Mouse (Mus musculus): Measurements from ENCODE around the gene Tshz2.

DNA sequence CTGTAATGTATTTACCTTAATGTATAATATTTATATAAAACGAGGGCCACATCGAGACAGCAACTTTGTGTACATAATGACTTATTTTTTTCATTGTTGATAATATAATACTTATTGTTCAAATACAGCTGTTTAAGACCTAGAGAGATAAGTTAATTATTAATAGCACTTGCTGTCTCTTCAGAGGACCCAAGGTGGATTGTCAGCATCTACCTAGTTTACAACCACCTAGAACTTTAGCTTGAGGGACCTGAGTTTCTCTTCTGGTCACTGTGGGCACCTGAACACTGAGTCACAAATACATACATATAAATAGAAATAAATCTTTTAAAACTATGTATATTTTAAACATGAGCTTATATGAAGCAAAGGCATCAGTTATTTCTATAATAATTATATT is 110.0 kb downstream of the Tshz2 start:
- TF ChIP-seq CTCF (IDR thresholded peaks at IDR 0.05; ENCODE audit: control insufficient read depth, insufficient read depth, insufficient read length), result no peak
- TF ChIP-seq USF1 (IDR thresholded peaks at IDR 0.05; ENCODE audit: low read depth), result no peak
- TF ChIP-seq CEBPB (IDR thresholded peaks at IDR 0.05; ENCODE audit: low read depth), result no peak
- no peak for TF ChIP-seq MAX (IDR thresholded peaks at IDR 0.05)
- TF ChIP-seq MYOD1 (IDR thresholded peaks at IDR 0.05; ENCODE audit: control insufficient read depth, insufficient read length, low read depth), result no peak
- no peak for TF ChIP-seq MYOG (IDR thresholded peaks at IDR 0.05; ENCODE audit: control insufficient read depth, extremely low read depth, insufficient read length)
